Mouse (Mus musculus): ENCODE measurements around the gene Utp20. TPM values are rescaled to one million over a fixed set of nuclear protein-coding genes. Genes with fewer than 3 reads are reported as not detected.

Gene Utp20
- polyA plus RNA-seq, 1 experiment from 2014 or later, result 11.7 TPM

- ATAC-seq, result no peak
These were observed 117.7 kb downstream of the Utp20 start for GRCm38 (mm10) chr10:88708671-88709523.

GRCm38 (mm10) chr10:88700938-88701337 lies 125.7 kb downstream of the Utp20 start:
- H3K4me3 ChIP-seq (replicated peaks), result no peak overlapping the region
- no peaks in the 10 kb centered on the region for H3K4me1 ChIP-seq (replicated peaks)
- H3K27me3 ChIP-seq, result no peaks in the 10 kb centered on the region
- no peaks in the 10 kb centered on the region; the same call in 1 of the 2 replicates for H3K9me3 ChIP-seq
- H3K27ac ChIP-seq, result no peak overlapping the region
- no peak overlapping the region for H3K4me2 ChIP-seq (replicated peaks)
- no peaks in the 10 kb centered on the region for H3K36me3 ChIP-seq
- 73% methylated on average over 6 of the region's 6 CpGs for WGBS
- H3K9ac ChIP-seq (replicated peaks), result no peak overlapping the region
- ATAC-seq, result no peak

More at GRCm38 (mm10) chr10:88708671-88709523, 117.7 kb downstream of the Utp20 start:
- Histone ChIP-seq H3K27me3 (no peaks in the 10 kb centered on the region), H3K4me2 (replicated peaks) (no peak overlapping the region), H3K9ac (replicated peaks) (no peak overlapping the region), H3K4me1 (replicated peaks) (no peaks in the 10 kb centered on the region), H3K9me3 (no peaks in the 10 kb centered on the region; the same call in 1 of the 2 replicates), H3K27ac (no peak overlapping the region), H3K36me3 (no peaks in the 10 kb centered on the region), H3K4me3 (replicated peaks) (no peak overlapping the region)
- WGBS, result 64% methylated on average over 10 of the region's 10 CpGs

Other genes with a start within 250 kb of the Utp20 start
- gene Mybpc1, start 221.7 kb downstream of the Utp20 start, polyA plus RNA-seq (2015; fragmentation: Nextera tagmentation; extraction: Ambion mirVana), result 1.7 and 1.9 TPM in 2 replicates
- not detected in 2 replicates for gene Spic, start 141.8 kb downstream of the Utp20 start, polyA plus RNA-seq (2015; fragmentation: Nextera tagmentation; extraction: Ambion mirVana)
- 135 and 150 TPM in 2 replicates for gene Arl1, start 95.9 kb downstream of the Utp20 start, polyA plus RNA-seq (2015; fragmentation: Nextera tagmentation; extraction: Ambion mirVana)
- 0.04 and 0.10 TPM in 2 replicates for gene Slc5a8, start 59.2 kb upstream of the Utp20 start, polyA plus RNA-seq (2015; fragmentation: Nextera tagmentation; extraction: Ambion mirVana)